Mouse (Mus musculus): ENCODE results near the gene Pcdh10. TPM values are rescaled to one million over a fixed set of nuclear protein-coding genes. Genes with fewer than 3 reads are reported as not detected.

Pcdh10 gene
- polyA plus RNA-seq, 1 experiment: 0.29 TPM

DNA sequence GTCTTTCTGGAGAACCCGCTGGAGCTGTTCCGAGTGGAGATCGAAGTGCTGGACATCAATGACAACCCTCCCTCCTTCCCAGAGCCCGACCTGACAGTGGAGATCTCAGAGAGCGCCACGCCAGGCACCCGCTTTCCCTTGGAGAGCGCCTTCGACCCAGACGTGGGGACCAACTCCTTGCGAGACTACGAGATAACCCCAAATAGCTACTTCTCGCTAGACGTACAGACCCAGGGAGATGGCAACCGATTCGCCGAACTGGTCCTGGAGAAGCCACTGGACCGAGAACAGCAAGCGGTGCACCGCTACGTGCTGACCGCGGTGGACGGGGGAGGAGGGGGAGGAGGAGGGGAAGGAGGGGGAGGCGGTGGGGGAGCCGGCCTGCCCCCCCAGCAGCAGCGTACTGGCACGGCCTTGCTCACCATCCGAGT lies 1.4 kb downstream of the Pcdh10 start:
- no peak for TF ChIP-seq CTCF (IDR thresholded peaks at IDR 0.05; ENCODE audit: extremely low read depth, insufficient read length, insufficient replicate concordance, low read depth, low read length)
- Histone ChIP-seq H3K27me3 (ENCODE audit: control insufficient read depth, insufficient read depth, low read length) (peaks cover 40% of the 10 kb centered on the region), H3K4me3 (ENCODE audit: low read depth, low read length) (no peak overlapping the region), H3K4me1 (ENCODE audit: control insufficient read depth, insufficient read depth, insufficient read length, low read length) (peaks cover 3% of the 10 kb centered on the region; the same call in 1 of the 2 replicates), H3K36me3 (ENCODE audit: control insufficient read depth, insufficient read depth, low read length) (no peaks in the 10 kb centered on the region), H3K27ac (ENCODE audit: insufficient read depth, low read depth, low read length) (no peak overlapping the region)
- WGBS: 4% methylated on average over 29 of the region's 29 CpGs

DNA sequence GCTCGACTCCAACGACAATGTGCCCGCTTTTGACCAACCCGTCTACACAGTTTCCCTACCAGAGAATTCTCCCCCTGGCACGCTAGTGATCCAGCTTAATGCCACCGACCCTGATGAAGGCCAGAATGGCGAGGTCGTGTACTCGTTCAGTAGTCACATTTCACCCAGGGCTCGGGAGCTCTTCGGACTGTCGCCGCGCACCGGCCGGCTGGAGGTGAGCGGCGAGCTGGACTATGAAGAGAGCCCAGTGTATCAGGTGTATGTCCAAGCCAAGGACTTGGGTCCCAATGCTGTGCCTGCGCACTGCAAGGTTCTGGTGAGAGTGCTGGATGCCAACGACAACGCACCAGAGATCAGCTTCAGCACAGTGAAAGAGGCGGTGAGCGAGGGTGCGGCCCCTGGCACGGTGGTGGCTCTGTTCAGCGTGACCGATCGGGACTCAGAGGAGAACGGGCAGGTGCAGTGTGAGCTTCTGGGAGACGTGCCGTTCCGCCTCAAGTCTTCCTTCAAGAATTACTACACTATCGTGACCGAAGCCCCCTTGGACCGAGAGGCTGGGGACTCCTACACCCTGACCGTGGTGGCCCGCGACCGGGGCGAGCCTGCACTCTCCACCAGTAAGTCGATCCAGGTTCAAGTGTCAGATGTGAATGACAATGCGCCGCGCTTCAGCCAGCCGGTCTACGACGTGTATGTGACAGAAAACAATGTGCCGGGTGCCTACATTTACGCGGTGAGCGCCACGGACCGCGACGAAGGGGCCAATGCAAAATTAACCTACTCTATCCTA lies 2.0 kb downstream of the Pcdh10 start:
- no peak overlapping the region for H3K4me3 ChIP-seq (ENCODE audit: low read depth, low read length)

DNA sequence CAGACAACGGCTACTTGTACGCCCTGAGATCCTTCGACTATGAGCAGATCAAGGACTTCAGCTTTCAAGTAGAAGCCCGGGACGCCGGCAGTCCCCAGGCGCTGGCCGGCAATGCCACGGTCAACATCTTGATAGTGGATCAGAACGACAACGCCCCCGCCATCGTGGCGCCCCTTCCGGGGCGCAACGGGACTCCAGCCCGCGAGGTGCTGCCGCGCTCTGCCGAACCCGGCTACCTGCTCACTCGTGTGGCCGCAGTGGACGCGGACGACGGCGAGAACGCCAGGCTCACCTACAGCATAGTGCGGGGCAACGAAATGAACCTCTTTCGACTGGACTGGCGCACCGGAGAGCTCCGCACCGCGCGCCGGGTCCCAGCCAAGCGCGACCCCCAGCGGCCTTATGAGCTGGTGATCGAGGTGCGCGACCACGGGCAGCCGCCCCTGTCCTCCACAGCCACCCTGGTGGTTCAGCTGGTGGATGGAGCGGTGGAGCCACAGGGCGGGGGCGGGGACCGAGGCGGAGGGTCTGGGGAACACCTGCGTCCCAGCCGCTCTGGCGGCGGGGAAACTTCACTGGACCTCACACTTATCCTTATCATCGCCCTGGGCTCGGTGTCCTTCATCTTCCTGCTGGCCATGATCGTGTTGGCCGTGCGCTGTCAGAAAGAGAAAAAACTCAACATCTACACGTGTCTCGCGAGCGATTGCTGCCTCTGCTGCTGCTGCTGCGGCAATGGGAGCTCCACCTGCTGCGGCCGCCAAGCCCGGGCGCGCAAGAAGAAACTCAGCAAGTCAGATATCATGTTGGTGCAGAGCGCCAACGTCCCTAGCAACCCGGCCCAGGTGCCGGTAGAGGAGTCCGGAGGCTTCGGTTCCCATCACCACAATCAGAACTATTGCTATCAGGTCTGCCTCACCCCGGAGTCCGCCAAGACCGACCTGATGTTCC lies 2.9 kb downstream of the Pcdh10 start:
- no peaks in the 10 kb centered on the region for H3K36me3 ChIP-seq (ENCODE audit: control insufficient read depth, insufficient read depth, low read length)
- H3K27me3 ChIP-seq (ENCODE audit: control insufficient read depth, insufficient read depth, low read length): peaks cover 40% of the 10 kb centered on the region
- TF ChIP-seq POLR2A (IDR thresholded peaks at IDR 0.05; ENCODE audit: low read depth, low read length): no peak
- no peak for TF ChIP-seq CTCF (IDR thresholded peaks at IDR 0.05; ENCODE audit: extremely low read depth, insufficient read length, insufficient replicate concordance, low read depth, low read length)
- WGBS: 4% methylated on average over 82 of the region's 82 CpGs
- H3K4me3 ChIP-seq (ENCODE audit: low read depth, low read length): no peak overlapping the region
- H3K4me1 ChIP-seq (ENCODE audit: control insufficient read depth, insufficient read depth, insufficient read length, low read length): peaks cover 3% of the 10 kb centered on the region; the same call in 1 of the 2 replicates
- no peak overlapping the region for H3K27ac ChIP-seq (ENCODE audit: insufficient read depth, low read depth, low read length)

More for the DNA sequence above, 2.0 kb downstream of the Pcdh10 start:
- 4% methylated on average over 55 of the region's 55 CpGs for WGBS
- peaks cover 40% of the 10 kb centered on the region for H3K27me3 ChIP-seq (ENCODE audit: control insufficient read depth, insufficient read depth, low read length)
- H3K27ac ChIP-seq (ENCODE audit: insufficient read depth, low read depth, low read length): no peak overlapping the region
- H3K36me3 ChIP-seq (ENCODE audit: control insufficient read depth, insufficient read depth, low read length): no peaks in the 10 kb centered on the region
- TF ChIP-seq CTCF (IDR thresholded peaks at IDR 0.05; ENCODE audit: extremely low read depth, insufficient read length, insufficient replicate concordance, low read depth, low read length): no peak
- TF ChIP-seq POLR2A (IDR thresholded peaks at IDR 0.05; ENCODE audit: low read depth, low read length): no peak
- peaks cover 3% of the 10 kb centered on the region; the same call in 1 of the 2 replicates for H3K4me1 ChIP-seq (ENCODE audit: control insufficient read depth, insufficient read depth, insufficient read length, low read length)

GRCm38 (mm10) chr3:45382032-45382755 lies 4.0 kb downstream of the Pcdh10 start:
- H3K4me1 ChIP-seq (ENCODE audit: control insufficient read depth, insufficient read depth, insufficient read length, low read length): peaks cover 3% of the 10 kb centered on the region; the same call in 1 of the 2 replicates
- no peak overlapping the region for H3K27ac ChIP-seq (ENCODE audit: insufficient read depth, low read depth, low read length)
- TF ChIP-seq CTCF (IDR thresholded peaks at IDR 0.05; ENCODE audit: extremely low read depth, insufficient read length, insufficient replicate concordance, low read depth, low read length) (no peak), POLR2A (IDR thresholded peaks at IDR 0.05; ENCODE audit: low read depth, low read length) (no peak)
- 43% methylated on average over 4 of the region's 4 CpGs for WGBS
- no peak overlapping the region for H3K4me3 ChIP-seq (ENCODE audit: low read depth, low read length)
- no peaks in the 10 kb centered on the region for H3K36me3 ChIP-seq (ENCODE audit: control insufficient read depth, insufficient read depth, low read length)
- H3K27me3 ChIP-seq (ENCODE audit: control insufficient read depth, insufficient read depth, low read length): peaks cover 37% of the 10 kb centered on the region

GRCm38 (mm10) chr3:45383831-45384230 lies 5.6 kb downstream of the Pcdh10 start:
- no peaks in the 10 kb centered on the region for H3K36me3 ChIP-seq (ENCODE audit: control insufficient read depth, insufficient read depth, low read length)
- no peak for TF ChIP-seq CTCF (IDR thresholded peaks at IDR 0.05; ENCODE audit: extremely low read depth, insufficient read length, insufficient replicate concordance, low read depth, low read length)
- no peak for TF ChIP-seq POLR2A (IDR thresholded peaks at IDR 0.05; ENCODE audit: low read depth, low read length)
- no peaks in the 10 kb centered on the region for H3K4me1 ChIP-seq (ENCODE audit: control insufficient read depth, insufficient read depth, insufficient read length, low read length)
- WGBS: 48% methylated on average over 2 of the region's 2 CpGs
- H3K4me3 ChIP-seq (ENCODE audit: low read depth, low read length): no peak overlapping the region
- no peak overlapping the region for H3K27ac ChIP-seq (ENCODE audit: insufficient read depth, low read depth, low read length)
- peaks cover 23% of the 10 kb centered on the region for H3K27me3 ChIP-seq (ENCODE audit: control insufficient read depth, insufficient read depth, low read length)

- Histone ChIP-seq H3K36me3 (ENCODE audit: control insufficient read depth, insufficient read depth, low read length) (no peaks in the 10 kb centered on the region), H3K4me3 (ENCODE audit: low read depth, low read length) (no peak overlapping the region), H3K27me3 (ENCODE audit: control insufficient read depth, insufficient read depth, low read length) (peaks cover 14% of the 10 kb centered on the region), H3K4me1 (ENCODE audit: control insufficient read depth, insufficient read depth, insufficient read length, low read length) (no peaks in the 10 kb centered on the region), H3K27ac (ENCODE audit: insufficient read depth, low read depth, low read length) (no peak overlapping the region)
- no peak for TF ChIP-seq POLR2A (IDR thresholded peaks at IDR 0.05; ENCODE audit: low read depth, low read length)
- no peak for TF ChIP-seq CTCF (IDR thresholded peaks at IDR 0.05; ENCODE audit: extremely low read depth, insufficient read length, insufficient replicate concordance, low read depth, low read length)
- 81% methylated on average over 3 of the region's 3 CpGs for WGBS
Measured at GRCm38 (mm10) chr3:45385028-45385427, 6.8 kb downstream of the Pcdh10 start.

Measured in small intestine, adult 2 months (tissue).